Mouse (Mus musculus) Patski (cell line): Measurements from ENCODE around the gene Cldn2. TPM values are rescaled to one million over a fixed set of nuclear protein-coding genes. Genes with fewer than 3 reads are reported as not detected.

Experiments
- ATAC-seq: fragments of 100-300 bp; one replicate; pipeline ENCODE4 v1.8.0; 2021
- CTCF ChIA-PET: fragments of 350-600 bp; sonication (Branson Sonifier 250); formaldehyde crosslinking; loops from one replicate; lab custom pipeline; 2022; ENCODE audit warnings: inconsistent platforms; lab: Charles Lee
- POLR2A ChIA-PET: fragments of 350-600 bp; sonication (Branson Sonifier 250); formaldehyde crosslinking; loops from one replicate; lab custom pipeline; 2022; ENCODE audit warnings: antibody characterized with exemption, inconsistent platforms; lab: Charles Lee
- DNase-seq: peaks from one replicate; pipeline ENCODE4 v3.0.0-alpha.2; 2011; ENCODE audit warnings: low read depth, low spot score
- H3K27me3 ChIP-seq: fragments of 371-371 bp; one replicate; pipeline ENCODE4 v1.5.1; 2021
- CTCF ChIP-seq: fragments of 100-300 bp; IDR thresholded peaks from one replicate; pipeline ENCODE4 v1.5.1; 2021
- in situ Hi-C: fragments of 300-500 bp; cut with MboI; formaldehyde crosslinking; loops from 3 replicates; pipeline ENCODE4 v1.11.1; 2018; ENCODE audit warnings: low pct_unique_long_range_greater_than_20kb, mixed read lengths
- polyA plus RNA-seq: library from polyadenylated mRNA; unstranded; gene quantifications from one replicate; pipeline ENCODE4 v1.2.3, GENCODE M21; 2021

Cldn2 gene
- polyA plus RNA-seq, 1 experiment from 2014 or later, result 119 TPM

- H3K27me3 ChIP-seq, result no peaks in the 10 kb centered on the region
- CTCF ChIA-PET, result interaction anchor here (1.7 to 2.5 kb wide), 3 partner anchors 11 to 29 kb away, joined by 7 to 10 read pairs (median 9); partner anchors contain the start of gene Ripply1
- DNase-seq (no peak), ATAC-seq (peak; percentile 53)
- TF ChIP-seq CTCF, result no peak
- in situ Hi-C loops, result no loop called here
- POLR2A ChIA-PET, result no interaction called here
Observed at GRCm38 (mm10) chrX:139803028-139803427, 2.4 kb downstream of the Cldn2 start.

DNA sequence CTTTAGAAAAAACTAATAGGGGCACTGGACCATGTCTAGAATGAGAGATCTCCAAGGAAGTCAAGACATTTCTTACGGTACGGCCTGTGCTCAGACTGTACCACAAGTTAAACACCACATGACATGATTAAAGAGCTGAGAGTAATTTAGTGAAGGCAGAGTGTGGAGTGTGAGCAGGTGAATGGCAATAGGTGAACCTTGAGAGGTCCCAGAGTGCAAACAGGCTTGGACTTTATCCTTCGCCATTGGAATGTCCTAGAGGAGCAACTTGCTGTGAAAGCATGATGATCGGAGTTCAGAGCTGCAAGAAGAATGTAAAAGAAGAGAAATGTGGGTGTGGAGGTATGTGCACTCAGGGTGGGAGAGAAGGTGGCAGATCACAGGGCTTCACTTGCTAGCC, 5.3 kb downstream of the Cldn2 start:
- in situ Hi-C loops, result no loop called here
- ChIA-PET CTCF (no interaction called here), POLR2A (no interaction called here)
- peaks cover 3% of the 10 kb centered on the region for H3K27me3 ChIP-seq
- TF ChIP-seq CTCF, result no peak
- ATAC-seq (no peak), DNase-seq (no peak)

- CTCF ChIA-PET, result no interaction called here
- in situ Hi-C loops, result no loop called here
- POLR2A ChIA-PET, result interaction anchor here (0.6 to 4.3 kb wide), 2 partner anchors 21 to 31 kb away, joined by 3 to 26 read pairs; no protein-coding TSS in a partner anchor
- H3K27me3 ChIP-seq, result peaks cover 3% of the 10 kb centered on the region
- no peak for ATAC-seq
- DNase-seq, result no peak
- TF ChIP-seq CTCF, result no peak
Observed at GRCm38 (mm10) chrX:139807391-139807790, 6.8 kb downstream of the Cldn2 start.

DNA sequence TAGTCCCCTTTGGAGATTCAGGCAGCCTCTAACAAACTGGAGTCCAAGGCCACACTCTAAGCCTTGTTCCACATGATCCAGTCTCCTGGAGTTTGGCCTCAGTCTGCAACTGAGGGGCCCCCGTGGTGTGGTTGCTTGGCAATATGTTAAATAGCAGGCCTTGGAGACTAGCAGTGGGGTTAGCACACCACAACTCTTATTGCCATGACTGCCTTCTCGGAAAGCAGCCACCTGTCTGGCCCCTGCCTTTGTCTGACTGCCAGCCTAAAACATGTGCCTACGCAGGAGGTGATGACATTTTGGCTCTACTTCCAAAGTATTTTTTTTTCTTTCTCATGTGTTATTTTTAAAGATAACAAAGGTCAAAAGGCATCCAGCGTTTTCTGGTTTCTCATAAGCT, 7.5 kb downstream of the Cldn2 start:
- peaks cover 3% of the 10 kb centered on the region for H3K27me3 ChIP-seq
- ChIA-PET POLR2A (interaction anchor here (0.6 to 4.3 kb wide), 2 partner anchors 22 to 32 kb away, joined by 3 to 26 read pairs; no protein-coding TSS in a partner anchor), CTCF (interaction anchor here (1.4 kb wide), 1 partner anchor 29 kb away, joined by 3 read pairs; no protein-coding TSS in a partner anchor)
- no peak for TF ChIP-seq CTCF
- ATAC-seq (peak; percentile 89), DNase-seq (no peak)
- in situ Hi-C loops, result no loop called here

GRCm38 (mm10) chrX:139808501-139808900, 7.9 kb downstream of the Cldn2 start:
- ATAC-seq (peak; percentile 60), DNase-seq (no peak)
- in situ Hi-C loops, result no loop called here
- H3K27me3 ChIP-seq, result peaks cover 3% of the 10 kb centered on the region
- ChIA-PET CTCF (interaction anchor here (1.4 kb wide), 1 partner anchor 29 kb away, joined by 3 read pairs; no protein-coding TSS in a partner anchor), POLR2A (interaction anchor here (4.3 kb wide), 1 partner anchor 32 kb away, joined by 26 read pairs; no protein-coding TSS in a partner anchor)
- no peak for TF ChIP-seq CTCF

GRCm38 (mm10) chrX:139812636-139813298, 12.1 kb downstream of the Cldn2 start:
- TF ChIP-seq CTCF, result no peak
- CTCF ChIA-PET, result interaction anchor here (1.0 to 2.1 kb wide), 5 partner anchors 11 to 38 kb away, joined by 3 to 7 read pairs (median 3); no protein-coding TSS in a partner anchor
- ATAC-seq, result no peak
- peaks cover 3% of the 10 kb centered on the region for H3K27me3 ChIP-seq
- in situ Hi-C loops, result loop anchor here (5.0 kb wide), 1 partner anchor 35 kb away; no protein-coding TSS in a partner anchor
- POLR2A ChIA-PET, result interaction anchor here (0.6 kb wide), 1 partner anchor 36 kb away, joined by 3 read pairs; no protein-coding TSS in a partner anchor
- DNase-seq, result no peak

GRCm38 (mm10) chrX:139813299-139814002, 12.8 kb downstream of the Cldn2 start:
- no peak for TF ChIP-seq CTCF
- peaks cover 3% of the 10 kb centered on the region for H3K27me3 ChIP-seq
- ChIA-PET POLR2A (interaction anchor here (0.5 kb wide), 1 partner anchor 32 kb away, joined by 5 read pairs; no protein-coding TSS in a partner anchor), CTCF (interaction anchor here (1.0 to 2.1 kb wide), 5 partner anchors 11 to 39 kb away, joined by 3 to 7 read pairs (median 3); no protein-coding TSS in a partner anchor)
- in situ Hi-C loops, result loop anchor here (5.0 kb wide), 1 partner anchor 36 kb away; no protein-coding TSS in a partner anchor
- DNase-seq, result no peak
- no peak for ATAC-seq

DNA sequence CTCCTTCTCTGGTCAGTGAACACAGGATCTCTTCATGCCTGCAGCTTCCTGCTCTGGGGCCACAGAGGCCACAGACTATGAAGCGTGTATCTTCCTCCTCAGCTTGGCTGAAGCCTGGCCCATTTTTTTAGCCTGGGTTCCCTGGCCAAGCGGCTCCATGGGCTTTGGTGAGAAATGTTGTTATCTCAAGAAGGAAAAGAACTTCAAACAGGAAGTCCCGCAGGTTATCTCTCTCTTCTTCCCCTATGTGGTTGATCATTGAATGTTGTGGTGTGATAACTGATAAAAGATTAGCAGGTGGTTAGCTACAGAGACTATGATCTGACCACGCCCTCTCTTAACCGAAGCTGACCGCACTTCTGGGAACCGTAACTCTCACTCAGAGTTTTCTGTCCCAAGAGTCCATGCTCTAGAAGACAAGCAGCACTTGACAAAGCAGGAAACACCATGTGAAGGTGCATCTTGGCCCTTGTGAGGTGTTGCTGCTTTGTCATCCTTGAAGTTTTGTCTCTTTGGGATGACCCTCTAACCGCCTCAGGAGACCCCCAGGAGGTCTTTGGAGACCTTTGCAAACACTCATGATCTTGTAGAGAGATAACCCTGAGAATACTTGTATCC, 13.5 kb downstream of the Cldn2 start:
- DNase-seq, result no peak
- peaks cover 3% of the 10 kb centered on the region for H3K27me3 ChIP-seq
- CTCF ChIA-PET, result interaction anchor here (1.4 to 2.1 kb wide), 2 partner anchors 12 to 40 kb away, joined by 3 to 7 read pairs; no protein-coding TSS in a partner anchor
- POLR2A ChIA-PET, result no interaction called here
- ATAC-seq, result no peak
- in situ Hi-C loops, result loop anchor here (5.0 kb wide), 1 partner anchor 37 kb away; no protein-coding TSS in a partner anchor
- TF ChIP-seq CTCF, result no peak

DNA sequence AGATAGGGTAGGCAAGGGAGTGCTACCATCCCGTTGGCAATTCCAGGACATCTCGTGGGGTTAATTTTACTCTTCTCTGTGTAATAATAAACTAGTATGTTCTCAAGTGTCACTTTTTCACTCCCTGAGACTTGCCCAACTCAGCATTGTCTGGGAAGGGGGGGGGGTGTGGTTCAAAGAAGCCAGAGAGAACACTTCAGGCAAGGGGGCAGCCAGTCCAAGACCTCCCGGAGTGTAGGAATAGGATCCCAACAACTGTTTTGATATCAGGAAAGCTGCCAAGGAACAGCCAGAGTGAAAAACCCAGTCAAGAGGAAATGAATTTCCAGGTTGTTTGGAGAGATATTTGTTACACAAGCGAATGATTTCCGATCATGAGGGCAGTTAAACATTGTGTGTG, 14.6 kb downstream of the Cldn2 start:
- POLR2A ChIA-PET, result interaction anchor here (0.6 kb wide), 1 partner anchor 8 kb away, joined by 3 read pairs; no protein-coding TSS in a partner anchor
- no peaks in the 10 kb centered on the region for H3K27me3 ChIP-seq
- no peak for DNase-seq
- in situ Hi-C loops, result no loop called here
- peak; percentile 62 for ATAC-seq
- TF ChIP-seq CTCF, result no peak
- CTCF ChIA-PET, result interaction anchor here (2.1 kb wide), 1 partner anchor 13 kb away, joined by 7 read pairs; no protein-coding TSS in a partner anchor

DNA sequence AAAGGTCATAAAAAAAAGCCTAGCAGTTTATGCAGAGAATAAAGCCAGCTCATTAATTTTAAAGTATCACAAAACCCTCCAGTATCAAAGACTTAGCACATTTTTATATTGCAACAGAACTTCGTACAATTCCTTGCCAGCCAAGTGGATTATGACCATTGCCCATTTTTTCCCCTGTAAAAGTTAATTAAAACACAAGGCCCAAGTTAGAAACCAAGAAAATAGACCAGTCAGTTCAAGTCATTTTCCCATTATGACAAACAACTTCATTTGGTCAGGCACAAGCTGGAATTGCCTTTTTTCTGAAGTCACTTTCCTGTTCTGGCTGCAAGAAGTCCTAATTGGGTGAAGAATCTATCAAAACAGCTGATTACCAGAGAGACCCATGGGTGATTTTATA, 24.8 kb downstream of the Cldn2 start:
- DNase-seq (no peak), ATAC-seq (no peak)
- H3K27me3 ChIP-seq, result peaks cover 11% of the 10 kb centered on the region
- no peak for TF ChIP-seq CTCF
- in situ Hi-C loops, result no loop called here
- CTCF ChIA-PET, result interaction anchor here (1.1 to 1.2 kb wide), 2 partner anchors 14 to 50 kb away, joined by 3 to 4 read pairs; no protein-coding TSS in a partner anchor
- POLR2A ChIA-PET, result no interaction called here
